Mouse (Mus musculus): ENCODE results near the gene Zfp874b. TPM values are rescaled to one million over a fixed set of nuclear protein-coding genes. Genes with fewer than 3 reads are reported as not detected.
"Not testable (repeated sequence)": the region's sequence is repeated elsewhere in the genome, so short reads cannot be mapped to it uniquely, and the experiment has no call there.

The Zfp874b gene
- polyA plus RNA-seq, 1 experiment from 2014 or later = 3.2 TPM

DNA sequence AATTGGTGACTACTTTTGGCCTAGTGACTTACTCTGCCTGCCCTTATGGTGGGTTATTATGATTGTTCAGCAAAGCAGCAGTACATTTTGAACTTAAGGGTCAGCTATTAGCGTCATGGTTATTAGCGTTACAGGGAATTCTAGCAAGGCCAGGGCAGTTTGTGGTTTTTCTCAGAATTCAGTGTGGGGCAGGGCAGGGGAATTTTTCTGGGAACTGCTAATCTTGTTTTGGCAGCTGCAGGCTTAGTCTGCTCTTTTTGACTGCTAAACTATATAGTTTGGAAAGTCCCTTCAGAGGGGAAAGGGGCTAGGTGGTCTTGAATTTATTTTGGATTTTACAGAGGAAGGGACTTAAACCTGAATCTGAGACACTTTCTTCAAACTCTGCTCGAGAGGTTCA, 14.8 kb downstream of the Zfp874b start:
- Histone ChIP-seq H3K9ac (ENCODE audit: low read depth, low read length) (no peak overlapping the region), H3K9me3 (ENCODE audit: control insufficient read depth, low read length) (no peaks in the 10 kb centered on the region), H3K4me3 (ENCODE audit: low read length) (no peak overlapping the region), H3K36me3 (ENCODE audit: control insufficient read depth, insufficient read depth, low read length) (peaks cover 13% of the 10 kb centered on the region), H3K4me2 (ENCODE audit: low read length) (no peak overlapping the region), H3K27ac (ENCODE audit: low read depth, low read length) (no peak overlapping the region), H3K4me1 (ENCODE audit: control insufficient read depth, insufficient read depth, low read depth, low read length) (no peaks in the 10 kb centered on the region), H3K27me3 (replicated peaks; ENCODE audit: control insufficient read depth, insufficient read depth, low read length) (no peaks in the 10 kb centered on the region)
- 92% methylated on average over 3 of the region's 3 CpGs for WGBS
- ATAC-seq = no peak

DNA sequence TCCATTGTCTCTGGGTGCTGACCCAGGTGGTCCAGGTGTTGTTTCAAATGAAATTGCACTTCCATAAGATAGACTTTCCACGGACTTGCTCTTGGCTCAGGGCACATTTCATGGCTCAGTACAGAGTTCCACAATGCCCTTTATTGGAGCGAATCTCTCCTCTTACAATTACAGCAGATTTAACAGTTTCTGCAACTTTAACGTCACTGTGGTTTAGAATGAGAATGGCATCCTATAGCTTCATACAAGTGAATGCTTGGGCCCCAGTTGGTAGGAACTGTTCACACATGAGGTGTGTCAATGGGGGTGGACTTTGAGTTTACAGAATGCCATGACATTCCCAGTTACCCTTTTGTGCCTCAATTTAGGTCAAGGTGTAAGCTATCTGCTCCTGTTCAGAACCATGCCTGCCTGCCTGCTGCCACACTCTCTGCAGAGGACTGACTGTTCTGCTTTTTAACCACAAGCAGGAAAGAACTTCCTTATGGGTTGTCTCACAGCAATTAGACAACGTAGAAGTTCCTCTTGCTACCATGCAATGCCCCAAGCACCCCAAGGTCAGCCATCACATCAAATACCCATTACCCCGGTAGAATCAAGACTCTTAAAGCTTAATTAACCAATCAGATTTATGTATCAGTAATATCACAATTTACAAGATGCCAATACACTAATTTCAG, 20.4 kb downstream of the Zfp874b start:
- not testable (repeated sequence) for H3K4me3 ChIP-seq (ENCODE audit: low read length); H3K4me2 ChIP-seq (ENCODE audit: low read length); H3K4me1 ChIP-seq (ENCODE audit: control insufficient read depth, insufficient read depth, low read depth, low read length); H3K9ac ChIP-seq (ENCODE audit: low read depth, low read length); H3K27ac ChIP-seq (ENCODE audit: low read depth, low read length); H3K9me3 ChIP-seq (ENCODE audit: control insufficient read depth, low read length); ATAC-seq; H3K27me3 ChIP-seq (replicated peaks; ENCODE audit: control insufficient read depth, insufficient read depth, low read length); H3K36me3 ChIP-seq (ENCODE audit: control insufficient read depth, insufficient read depth, low read length)
- WGBS = 84% methylated on average over 2 of the region's 5 CpGs

DNA sequence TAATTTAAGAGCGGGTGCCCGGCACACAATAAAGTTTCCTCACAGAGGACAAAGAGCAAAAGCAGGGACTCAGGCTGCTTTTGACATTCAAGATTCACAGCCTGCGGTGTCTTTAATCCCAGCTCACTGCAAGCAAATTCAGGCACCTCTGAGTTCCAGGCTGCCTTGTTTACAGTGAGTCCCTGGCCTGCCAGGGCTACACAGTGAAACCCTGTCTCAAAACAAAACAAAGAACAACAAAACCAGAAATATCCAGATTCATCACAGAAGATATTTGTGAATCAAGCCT, 32.1 kb downstream of the Zfp874b start:
- H3K4me2 ChIP-seq (ENCODE audit: low read length) = peak overlapping the region; percentile 64
- no peak; the same call in 1 of the 2 replicates for ATAC-seq
- WGBS = 3% methylated on average over 3 of the region's 3 CpGs
- no peaks in the 10 kb centered on the region for H3K27me3 ChIP-seq (replicated peaks; ENCODE audit: control insufficient read depth, insufficient read depth, low read length)
- H3K9ac ChIP-seq (ENCODE audit: low read depth, low read length) = peak overlapping the region; percentile 61
- peaks cover 2% of the 10 kb centered on the region for H3K4me1 ChIP-seq (ENCODE audit: control insufficient read depth, insufficient read depth, low read depth, low read length)
- peaks cover 3% of the 10 kb centered on the region; the same call in 1 of the 2 replicates for H3K36me3 ChIP-seq (ENCODE audit: control insufficient read depth, insufficient read depth, low read length)
- no peaks in the 10 kb centered on the region for H3K9me3 ChIP-seq (ENCODE audit: control insufficient read depth, low read length)
- 0 out of 2 replicates have a peak overlapping the region, but pooled peaks have one; percentile 20 for H3K27ac ChIP-seq (ENCODE audit: low read depth, low read length)
- H3K4me3 ChIP-seq (ENCODE audit: low read length) = peak overlapping the region; percentile 52

GRCm38 (mm10) chr13:67451172-67452020, 32.7 kb downstream of the Zfp874b start, which contains the start of gene Zfp874a:
Zfp874a (minus strand) TSS chr13:67451624.
- ATAC-seq = peak; percentile 99
- Histone ChIP-seq H3K4me3 (ENCODE audit: low read length) (peak within 1 kb of the TSS; percentile 52), H3K9me3 (ENCODE audit: control insufficient read depth, low read length) (no peaks in the 10 kb centered on the region), H3K4me2 (ENCODE audit: low read length) (peak within 1 kb of the TSS; percentile 64), H3K9ac (ENCODE audit: low read depth, low read length) (peak within 1 kb of the TSS; percentile 61), H3K36me3 (ENCODE audit: control insufficient read depth, insufficient read depth, low read length) (peaks cover 6% of the 10 kb centered on the region; the same call in 1 of the 2 replicates), H3K27ac (ENCODE audit: low read depth, low read length) (0 out of 2 replicates have a peak within 1 kb of the TSS, but pooled peaks have one; percentile 20), H3K27me3 (replicated peaks; ENCODE audit: control insufficient read depth, insufficient read depth, low read length) (no peaks in the 10 kb centered on the region), H3K4me1 (ENCODE audit: control insufficient read depth, insufficient read depth, low read depth, low read length) (peaks cover 2% of the 10 kb centered on the region)
- 1% methylated on average over 20 of the region's 20 CpGs for WGBS

DNA sequence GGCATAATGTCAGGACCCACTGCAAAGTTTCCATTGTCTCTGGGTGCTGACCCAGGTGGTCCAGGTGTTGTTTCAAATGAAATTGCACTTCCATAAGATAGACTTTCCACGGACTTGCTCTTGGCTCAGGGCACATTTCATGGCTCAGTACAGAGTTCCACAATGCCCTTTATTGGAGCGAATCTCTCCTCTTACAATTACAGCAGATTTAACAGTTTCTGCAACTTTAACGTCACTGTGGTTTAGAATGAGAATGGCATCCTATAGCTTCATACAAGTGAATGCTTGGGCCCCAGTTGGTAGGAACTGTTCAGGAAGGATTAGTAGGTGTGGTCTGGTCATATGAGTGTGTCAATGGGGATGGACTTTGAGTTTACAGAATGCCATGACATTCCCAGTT, 47.0 kb downstream of the Zfp874b start:
- not testable (repeated sequence) for H3K36me3 ChIP-seq (ENCODE audit: control insufficient read depth, insufficient read depth, low read length); H3K4me3 ChIP-seq (ENCODE audit: low read length); H3K4me2 ChIP-seq (ENCODE audit: low read length); H3K4me1 ChIP-seq (ENCODE audit: control insufficient read depth, insufficient read depth, low read depth, low read length); ATAC-seq; H3K27ac ChIP-seq (ENCODE audit: low read depth, low read length); H3K9ac ChIP-seq (ENCODE audit: low read depth, low read length); H3K9me3 ChIP-seq (ENCODE audit: control insufficient read depth, low read length); H3K27me3 ChIP-seq (replicated peaks; ENCODE audit: control insufficient read depth, insufficient read depth, low read length)
- WGBS = no CpG with 5 or more reads among the region's 3 CpGs

GRCm38 (mm10) chr13:67428116-67428515, 55.9 kb downstream of the Zfp874b start:
- Histone ChIP-seq H3K27me3 (replicated peaks; ENCODE audit: control insufficient read depth, insufficient read depth, low read length) (no peaks in the 10 kb centered on the region), H3K4me3 (ENCODE audit: low read length) (no peak overlapping the region), H3K9ac (ENCODE audit: low read depth, low read length) (no peak overlapping the region), H3K9me3 (ENCODE audit: control insufficient read depth, low read length) (no peaks in the 10 kb centered on the region), H3K4me1 (ENCODE audit: control insufficient read depth, insufficient read depth, low read depth, low read length) (no peaks in the 10 kb centered on the region), H3K36me3 (ENCODE audit: control insufficient read depth, insufficient read depth, low read length) (no peaks in the 10 kb centered on the region), H3K4me2 (ENCODE audit: low read length) (no peak overlapping the region), H3K27ac (ENCODE audit: low read depth, low read length) (no peak overlapping the region)
- ATAC-seq = no peak
- WGBS = 64% methylated on average over 3 of the region's 3 CpGs

DNA sequence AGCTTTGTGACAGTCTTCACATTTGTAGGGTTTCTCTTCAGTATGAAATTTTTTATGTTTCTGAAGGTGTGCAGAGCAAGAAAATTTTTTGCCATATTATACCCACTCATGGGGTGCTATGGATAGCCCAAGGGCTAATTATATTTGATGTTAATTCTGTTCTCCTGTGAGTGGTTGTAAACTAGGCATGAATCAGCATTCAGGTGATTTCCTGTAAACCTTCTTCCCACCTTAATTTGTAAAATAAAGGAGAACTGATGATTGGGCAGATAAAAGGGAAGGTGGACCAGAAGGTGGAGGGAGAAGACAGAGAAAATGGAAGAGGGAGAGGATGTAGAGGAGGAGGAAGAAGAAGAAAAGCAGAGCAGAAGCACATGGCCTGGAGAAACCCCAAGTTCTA, 58.4 kb downstream of the Zfp874b start:
- H3K4me3 ChIP-seq (ENCODE audit: low read length); H3K9ac ChIP-seq (ENCODE audit: low read depth, low read length); H3K4me1 ChIP-seq (ENCODE audit: control insufficient read depth, insufficient read depth, low read depth, low read length); H3K27me3 ChIP-seq (replicated peaks; ENCODE audit: control insufficient read depth, insufficient read depth, low read length); ATAC-seq; H3K4me2 ChIP-seq (ENCODE audit: low read length); H3K9me3 ChIP-seq (ENCODE audit: control insufficient read depth, low read length); H3K27ac ChIP-seq (ENCODE audit: low read depth, low read length); H3K36me3 ChIP-seq (ENCODE audit: control insufficient read depth, insufficient read depth, low read length): not testable (repeated sequence)

DNA sequence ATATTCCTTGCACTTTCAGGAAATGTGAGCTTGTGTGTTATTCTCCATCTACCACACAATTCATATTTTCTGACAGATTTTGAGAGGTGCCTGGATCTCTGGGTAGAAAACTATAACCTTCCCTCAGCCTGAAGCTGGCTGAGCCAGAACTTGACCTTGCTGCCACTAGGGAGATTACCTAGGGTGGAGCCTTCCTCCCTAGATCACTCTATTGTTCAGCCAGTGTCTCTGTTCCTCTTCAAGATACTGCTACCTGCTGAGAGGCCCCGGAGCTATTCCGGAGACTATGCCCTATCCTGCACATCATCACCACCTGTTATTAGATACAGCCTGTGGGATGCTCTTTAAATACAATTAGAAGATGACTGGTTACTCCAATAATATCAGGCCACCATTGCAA, 61.5 kb downstream of the Zfp874b start:
- H3K27ac ChIP-seq (ENCODE audit: low read depth, low read length); H3K4me2 ChIP-seq (ENCODE audit: low read length); H3K4me1 ChIP-seq (ENCODE audit: control insufficient read depth, insufficient read depth, low read depth, low read length); H3K27me3 ChIP-seq (replicated peaks; ENCODE audit: control insufficient read depth, insufficient read depth, low read length); H3K36me3 ChIP-seq (ENCODE audit: control insufficient read depth, insufficient read depth, low read length); H3K9me3 ChIP-seq (ENCODE audit: control insufficient read depth, low read length); ATAC-seq; H3K4me3 ChIP-seq (ENCODE audit: low read length); H3K9ac ChIP-seq (ENCODE audit: low read depth, low read length): not testable (repeated sequence)
- 83% methylated on average over 2 of the region's 2 CpGs for WGBS

Data from hindbrain, embryonic 16.5 days (tissue).